Mouse (Mus musculus) naive thymus-derived CD4-positive, alpha-beta T cell, adult 2 months (primary cell): ENCODE measurements around the gene Fam227a.
A peak's percentile ranks its signal among the peaks of the same experiment; 100 is the strongest.

Experiments used
- DNase-seq: peaks from one replicate; pipeline ENCODE4 v3.0.0-alpha.2; 2011; ENCODE audit warnings: low read depth

Fam227a gene

GRCm38 (mm10) chr15:79658531-79659375, at the start of gene Fam227a, which contains the start of gene Cby1:
Gene Fam227a, minus strand, starts transcription at chr15:79658956.
Gene Cby1, plus strand, starts transcription at chr15:79659199.
- DNase-seq, result peak; percentile 94

- no peak for DNase-seq
Observed at GRCm38 (mm10) chr15:79708229-79708822, 49.6 kb upstream of the Fam227a start.

GRCm38 (mm10) chr15:79706603-79707214, 48.0 kb upstream of the Fam227a start:
- no peak for DNase-seq

GRCm38 (mm10) chr15:79697558-79698187, 38.9 kb upstream of the Fam227a start:
- DNase-seq, result no peak

- DNase-seq, result no peak
Observed at GRCm38 (mm10) chr15:79697011-79697410, 38.3 kb upstream of the Fam227a start.

- DNase-seq, result no peak
Observed at GRCm38 (mm10) chr15:79696508-79696907, 37.8 kb upstream of the Fam227a start.

GRCm38 (mm10) chr15:79695516-79695915, 36.8 kb upstream of the Fam227a start:
- DNase-seq, result no peak

- peak; percentile 37 for DNase-seq
Observed at GRCm38 (mm10) chr15:79694512-79694911, 35.8 kb upstream of the Fam227a start.

- DNase-seq, result peak; percentile 78
Observed at GRCm38 (mm10) chr15:79693740-79694139, 35.0 kb upstream of the Fam227a start.

GRCm38 (mm10) chr15:79692334-79692733, 33.6 kb upstream of the Fam227a start:
- peak; percentile 66 for DNase-seq

GRCm38 (mm10) chr15:79691023-79691508, 32.3 kb upstream of the Fam227a start:
- no peak for DNase-seq

- peak; percentile 98 for DNase-seq
Observed at GRCm38 (mm10) chr15:79690426-79691022, 31.8 kb upstream of the Fam227a start, which contains the start of gene Gtpbp1. Gene Gtpbp1, plus strand, starts transcription at chr15:79690845.

- DNase-seq, result no peak
Observed at GRCm38 (mm10) chr15:79689662-79690425, 31.1 kb upstream of the Fam227a start.

- DNase-seq, result no peak
Observed at GRCm38 (mm10) chr15:79688268-79688956, 29.7 kb upstream of the Fam227a start.

GRCm38 (mm10) chr15:79687646-79688267, 29.0 kb upstream of the Fam227a start, which contains the start of gene Josd1:
Gene Josd1, minus strand, starts transcription at chr15:79687919.
- DNase-seq, result peak; percentile 98

- no peak for DNase-seq
Observed at GRCm38 (mm10) chr15:79687175-79687574, 28.4 kb upstream of the Fam227a start.

- DNase-seq, result peak; percentile 28
Observed at GRCm38 (mm10) chr15:79686046-79686869, 27.5 kb upstream of the Fam227a start.

GRCm38 (mm10) chr15:79685141-79685641, 26.4 kb upstream of the Fam227a start:
- DNase-seq, result peak; percentile 31

- no peak for DNase-seq
Observed at GRCm38 (mm10) chr15:79684616-79685015, 25.9 kb upstream of the Fam227a start.
